Mouse (Mus musculus) myocyte (in vitro differentiated cells): Measurements from ENCODE around the gene Gpi1.

Source experiments
- CEBPB ChIP-seq: IDR thresholded peaks from 2 replicates; pipeline ENCODE4 v1.6.1; 2011; ENCODE audit warnings: mild to moderate bottlenecking, moderate library complexity; ENCODE audit not compliant: poor library complexity, insufficient read depth, severe bottlenecking
- MAX ChIP-seq: IDR thresholded peaks from one replicate; pipeline ENCODE4 v1.6.1; 2011; ENCODE audit warnings: low read depth, mild to moderate bottlenecking, control low read depth
- MYOD1 ChIP-seq, 3 experiments: IDR thresholded peaks; one replicate each; pipeline ENCODE4 v1.6.1; 2011; ENCODE audit warnings: control low read depth in 2 of 3, low read depth in 2 of 3, mild to moderate bottlenecking in 2 of 3, moderate library complexity in 1 of 3; ENCODE audit not compliant: insufficient read length in 2 of 3, control insufficient read depth in 1 of 3
- MYOG ChIP-seq, 3 experiments: IDR thresholded peaks; one replicate each; pipeline ENCODE4 v1.6.1; 2011; ENCODE audit warnings: control low read depth in 2 of 3, low read depth in 2 of 3, mild to moderate bottlenecking in 2 of 3; ENCODE audit not compliant: insufficient read length in 2 of 3, control insufficient read depth in 1 of 3, insufficient read depth in 1 of 3
- POLR2A ChIP-seq: IDR thresholded peaks from one replicate; pipeline ENCODE4 v1.6.1; 2011; ENCODE audit warnings: low read depth, mild to moderate bottlenecking, control low read depth, moderate library complexity; ENCODE audit not compliant: insufficient read length
- POLR2AphosphoS2 ChIP-seq: IDR thresholded peaks from one replicate; pipeline ENCODE4 v1.6.1; 2011; ENCODE audit warnings: low read depth, control low read depth; ENCODE audit not compliant: insufficient read length
- REST ChIP-seq: IDR thresholded peaks from one replicate; pipeline ENCODE4 v1.6.1; 2011; ENCODE audit warnings: mild to moderate bottlenecking, control low read depth, moderate library complexity; ENCODE audit not compliant: insufficient read depth, insufficient read length
- SRF ChIP-seq: IDR thresholded peaks from one replicate; pipeline ENCODE4 v1.6.1; 2011; ENCODE audit warnings: low read depth; ENCODE audit not compliant: control insufficient read depth, insufficient read length
- TCF12 ChIP-seq: IDR thresholded peaks from one replicate; pipeline ENCODE4 v1.6.1; 2011; ENCODE audit warnings: mild to moderate bottlenecking, control low read depth; ENCODE audit not compliant: poor library complexity, insufficient read depth, severe bottlenecking
- TCF3 ChIP-seq: IDR thresholded peaks from one replicate; pipeline ENCODE4 v1.6.1; 2011; ENCODE audit warnings: low read depth, control low read depth; ENCODE audit not compliant: insufficient read length
- USF1 ChIP-seq: IDR thresholded peaks from one replicate; pipeline ENCODE4 v1.6.1; 2011; ENCODE audit warnings: low read depth, mild to moderate bottlenecking, control low read depth, moderate library complexity

- TF ChIP-seq REST = no peak
- no peak for TF ChIP-seq MAX
- TF ChIP-seq POLR2A = no peak
- no peak for TF ChIP-seq USF1
- no peak for TF ChIP-seq TCF12
- TF ChIP-seq TCF3 = no peak
- no peak for TF ChIP-seq CEBPB
- TF ChIP-seq MYOD1 (IDR thresholded peaks at IDR 0.05; ENCODE audit: control insufficient read depth in 1 of 3, insufficient read length in 2 of 3, low read depth in 2 of 3) = no peak
- TF ChIP-seq POLR2AphosphoS2 = no peak
- no peak for TF ChIP-seq MYOG (IDR thresholded peaks at IDR 0.05; ENCODE audit: control insufficient read depth in 1 of 3, insufficient read depth in 1 of 3, insufficient read length in 2 of 3, low read depth in 2 of 3)
- no peak for TF ChIP-seq SRF
Measured at GRCm38 (mm10) chr7:34214644-34215043, 15.5 kb downstream of the Gpi1 start.
